In the genomic region with DNA sequence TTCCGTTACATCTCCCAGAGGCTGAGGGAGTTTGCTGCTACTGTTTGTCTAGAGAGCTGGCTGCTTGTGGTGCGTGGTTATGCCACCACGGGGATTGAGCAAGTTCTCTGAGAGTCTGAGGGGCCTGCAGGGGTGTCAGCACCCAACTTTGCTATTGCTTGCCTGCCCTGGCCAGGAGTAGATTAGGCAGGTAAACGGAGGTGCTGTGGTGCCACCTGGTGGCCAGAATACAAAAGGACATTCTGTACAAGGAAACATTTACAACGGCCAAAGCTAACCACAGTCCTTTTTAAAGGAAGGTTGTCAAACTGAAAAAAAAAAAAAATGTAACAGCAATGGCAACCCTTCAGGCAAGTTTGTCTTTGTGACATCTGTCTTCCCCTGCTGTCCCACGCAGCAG, we compare ENCODE assay signal across 8 mouse cellular contexts.
DNase-seq lines count a peak whose midpoint lies in the region; ATAC-seq lines count a peak whose summit lies in the region.

No protein-coding gene starts in this region.

- H3K4me2 ChIP-seq in hindbrain, embryonic 15.5 days = no peak overlapping the region

- H3K4me1 ChIP-seq in hindbrain, embryonic 15.5 days (replicated peaks) = no peaks in the 10 kb centered on the region

- H3K4me3 ChIP-seq in hindbrain, embryonic 15.5 days = no peak overlapping the region

- 12% methylated on average over 6 of the region's 6 CpGs for WGBS in hindbrain, embryonic 15.5 days

- H3K36me3 ChIP-seq in hindbrain, embryonic 15.5 days = 0 out of 2 replicates have a peak, but pooled peaks cover 2% of the 10 kb centered on the region

- no peaks in the 10 kb centered on the region for H3K27me3 ChIP-seq in hindbrain, embryonic 15.5 days

- DNase-seq in R1 (ENCODE audit: low read depth, low spot score) = peak; percentile 80
- DNase-seq in cerebellum, postnatal 10 days = peak; percentile 89 to 91
- DNase-seq in frontal cortex, postnatal 25 days (ENCODE audit: low spot score in 2 of 2) = peak; percentile 82 to 83
- peak; percentile 67 to 88 for DNase-seq in layer of hippocampus, postnatal 25 days (ENCODE audit: extremely low spot score in 1 of 2, low spot score in 1 of 2)
- DNase-seq in lung, postnatal 4 days = peak; percentile 78 to 87
- DNase-seq in right cerebral cortex, adult 2 months (ENCODE audit: low spot score in 2 of 2) = peak; percentile 90 to 92
- peak; percentile 69 for DNase-seq in urinary bladder, adult 2 months (ENCODE audit: low spot score)

- ATAC-seq in hindbrain, embryonic 15.5 days (ENCODE audit: low FRiP score, low read depth) = peak; percentile 74; the same call in 1 of the 2 replicates

- H3K9ac ChIP-seq in hindbrain, embryonic 15.5 days = no peak overlapping the region

- H3K27ac ChIP-seq in hindbrain, embryonic 15.5 days (replicated peaks) = no peak overlapping the region

- H3K9me3 ChIP-seq in hindbrain, embryonic 15.5 days = no peaks in the 10 kb centered on the region
